Mouse (Mus musculus): ENCODE measurements around the gene Gbp9. TPM values are rescaled to one million over a fixed set of nuclear protein-coding genes. Genes with fewer than 3 reads are reported as not detected.

Gbp9 gene
- 6.2 TPM for polyA plus RNA-seq (2014; fragmentation: Illumina TruSeq; extraction: RNeasy Lipid Tissue Mini Kit (QIAGEN cat#74804); ENCODE audit: low read depth, low replicate concordance)

DNA sequence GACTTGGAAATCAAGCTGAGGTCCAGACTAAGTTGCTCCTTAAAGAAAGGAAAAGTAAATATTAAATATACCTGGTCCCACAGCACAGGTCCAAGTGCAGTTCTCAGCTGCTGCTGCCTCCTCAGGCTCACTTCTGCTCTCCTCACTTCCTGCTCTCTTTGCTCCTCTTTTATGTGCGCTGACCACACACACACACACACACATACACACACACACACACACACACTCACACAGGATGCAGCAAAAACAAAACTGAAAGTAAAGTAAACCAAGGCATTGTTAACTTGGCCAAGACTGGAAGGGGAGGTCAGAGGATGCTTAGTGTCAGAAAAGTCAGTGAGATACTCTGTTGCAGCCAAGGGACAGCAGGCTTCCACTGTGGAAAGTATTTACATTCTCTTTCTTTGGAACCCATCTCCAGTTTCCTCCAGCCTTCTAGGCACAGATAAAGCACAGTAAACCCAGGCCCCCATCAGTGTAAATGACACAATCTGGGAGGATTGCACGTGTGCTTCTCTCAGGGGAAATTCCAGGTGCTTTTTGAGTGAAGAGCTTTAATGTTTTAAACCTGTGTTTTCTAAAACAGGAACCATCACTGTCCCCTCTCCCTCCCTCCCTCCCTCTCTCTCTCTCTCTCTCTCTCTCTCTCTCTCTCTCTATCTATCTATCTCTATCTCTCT is at the start of gene Gbp9, which contains the start of the genes Gbp8 and Gbp4:
Gbp9 (minus strand) TSS at position 131 of the 680 bp plus-strand sequence.
Gbp8 (minus strand) TSS at position 132 of the 680 bp plus-strand sequence.
Gbp4 (minus strand) TSS at position 178 of the 680 bp plus-strand sequence.

Other genes starting within 250 kb of the Gbp9 start
- gene Abcg3, start 156.8 kb downstream of the Gbp9 start, polyA plus RNA-seq (2014; fragmentation: Illumina TruSeq; extraction: RNeasy Lipid Tissue Mini Kit (QIAGEN cat#74804); ENCODE audit: low read depth, low replicate concordance): 4.6 TPM
- gene Gbp8, start within 50 bp of the Gbp9 start, polyA plus RNA-seq (2014; fragmentation: Illumina TruSeq; extraction: RNeasy Lipid Tissue Mini Kit (QIAGEN cat#74804); ENCODE audit: low read depth, low replicate concordance): 7.3 TPM
- gene Gbp4, start within 50 bp of the Gbp9 start, polyA plus RNA-seq (2014; fragmentation: Illumina TruSeq; extraction: RNeasy Lipid Tissue Mini Kit (QIAGEN cat#74804); ENCODE audit: low read depth, low replicate concordance): 5.9 TPM
- gene Gbp10, start 100.0 kb upstream of the Gbp9 start, polyA plus RNA-seq (2014; fragmentation: Illumina TruSeq; extraction: RNeasy Lipid Tissue Mini Kit (QIAGEN cat#74804); ENCODE audit: low read depth, low replicate concordance): 34.8 TPM
- not detected for gene Gm43302, start 154.2 kb upstream of the Gbp9 start, polyA plus RNA-seq (2014; fragmentation: Illumina TruSeq; extraction: RNeasy Lipid Tissue Mini Kit (QIAGEN cat#74804); ENCODE audit: low read depth, low replicate concordance)
- 32.6 TPM for gene Gbp6, start 154.2 kb upstream of the Gbp9 start, polyA plus RNA-seq (2014; fragmentation: Illumina TruSeq; extraction: RNeasy Lipid Tissue Mini Kit (QIAGEN cat#74804); ENCODE audit: low read depth, low replicate concordance)

Measured in liver, adult 10 weeks (tissue).